Mouse (Mus musculus) ovary, adult 18-20 months (tissue): Measurements from ENCODE around the gene Lrrc23.
A peak's percentile ranks its signal among the peaks of the same experiment; 100 is the strongest.

Experiments
- DNase-seq: peaks from one replicate; pipeline ENCODE4 v3.0.0; 2022; ENCODE audit warnings: low spot score, mixed read lengths

The Lrrc23 gene

GRCm38 (mm10) chr6:124767920-124768703 is 11.4 kb downstream of the Lrrc23 start:
- no peak for DNase-seq

- DNase-seq = no peak
Measured at GRCm38 (mm10) chr6:124767536-124767919, 12.0 kb downstream of the Lrrc23 start.

- DNase-seq = no peak
Measured at GRCm38 (mm10) chr6:124765951-124766350, 13.6 kb downstream of the Lrrc23 start.

GRCm38 (mm10) chr6:124759259-124759658 is 20.3 kb downstream of the Lrrc23 start:
- DNase-seq = peak; percentile 76

GRCm38 (mm10) chr6:124758849-124759232 is 20.7 kb downstream of the Lrrc23 start:
- DNase-seq = no peak

- no peak for DNase-seq
Measured at GRCm38 (mm10) chr6:124757909-124758848, 21.3 kb downstream of the Lrrc23 start.

GRCm38 (mm10) chr6:124757351-124757880 is 22.1 kb downstream of the Lrrc23 start:
- DNase-seq = no peak

- peak; percentile 86 for DNase-seq
Measured at GRCm38 (mm10) chr6:124756652-124757350, 22.7 kb downstream of the Lrrc23 start.

- DNase-seq = peak; percentile 72
Measured at GRCm38 (mm10) chr6:124755831-124756595, 23.5 kb downstream of the Lrrc23 start, which contains the start of the genes Gm45234 and Atn1. Gm45234 (minus strand) TSS chr6:124756021. Atn1 (minus strand) TSS chr6:124756524.

- DNase-seq = no peak
Measured at GRCm38 (mm10) chr6:124755306-124755705, 24.2 kb downstream of the Lrrc23 start.

GRCm38 (mm10) chr6:124753861-124754260 is 25.7 kb downstream of the Lrrc23 start:
- DNase-seq = no peak

- no peak for DNase-seq
Measured at GRCm38 (mm10) chr6:124750405-124750804, 29.1 kb downstream of the Lrrc23 start.

GRCm38 (mm10) chr6:124746654-124747632 is 32.6 kb downstream of the Lrrc23 start:
- DNase-seq = no peak

GRCm38 (mm10) chr6:124746296-124746605 is 33.3 kb downstream of the Lrrc23 start:
- peak; percentile 42 for DNase-seq

GRCm38 (mm10) chr6:124745490-124746295 is 33.8 kb downstream of the Lrrc23 start:
- DNase-seq = peak; percentile 88

- no peak for DNase-seq
Measured at GRCm38 (mm10) chr6:124744755-124745321, 34.7 kb downstream of the Lrrc23 start.

GRCm38 (mm10) chr6:124743647-124744046 is 35.9 kb downstream of the Lrrc23 start:
- no peak for DNase-seq

- DNase-seq = no peak
Measured at GRCm38 (mm10) chr6:124742839-124743514, 36.5 kb downstream of the Lrrc23 start.
